Mouse (Mus musculus) liver, postnatal 0 days (tissue): Measurements from ENCODE around the gene Nudt21. TPM values are rescaled to one million over a fixed set of nuclear protein-coding genes. Genes with fewer than 3 reads are reported as not detected.

Experiments
- ATAC-seq: fragments of 200-750 bp; cut with Nextera tagmentation; 2 replicates; pipeline ENCODE4 v1.8.0; 2017; ENCODE audit warnings: mild to moderate bottlenecking, moderate library complexity
- DNase-seq: peaks from one replicate; pipeline ENCODE4 v3.0.0-alpha.2; 2016
- H3K27ac ChIP-seq: fragments of 300-500 bp; sonication (generic); 2 replicates; pipeline ENCODE4 v1.5.1; 2014; ENCODE audit warnings: antibody characterized with exemption, moderate library complexity, mild to moderate bottlenecking, low read depth
- H3K27me3 ChIP-seq: fragments of 300-500 bp; sonication (generic); 2 replicates; pipeline ENCODE4 v1.6.1; 2014; ENCODE audit warnings: low read length, control low read depth, mixed read lengths; ENCODE audit not compliant: insufficient read depth
- H3K36me3 ChIP-seq: fragments of 300-500 bp; sonication (generic); replicated peaks from 2 replicates; pipeline ENCODE4 v1.6.1; 2014; ENCODE audit warnings: mild to moderate bottlenecking, control low read depth, low read length, moderate library complexity, mixed read lengths; ENCODE audit not compliant: insufficient read depth
- H3K4me1 ChIP-seq: fragments of 300-500 bp; sonication (generic); 2 replicates; pipeline ENCODE4 v1.6.1; 2014; ENCODE audit warnings: antibody characterized with exemption, mild to moderate bottlenecking, control low read depth; ENCODE audit not compliant: insufficient read depth
- H3K4me2 ChIP-seq: fragments of 300-500 bp; sonication (generic); 2 replicates; pipeline ENCODE4 v1.6.1; 2014; ENCODE audit warnings: low read depth, mild to moderate bottlenecking, low read length, moderate library complexity, mixed read lengths
- H3K4me3 ChIP-seq: fragments of 300-500 bp; sonication (generic); 2 replicates; pipeline ENCODE4 v1.5.1; 2014; ENCODE audit warnings: low read depth, low read length
- H3K9ac ChIP-seq: fragments of 300-500 bp; sonication (generic); replicated peaks from 2 replicates; pipeline ENCODE4 v1.6.1; 2014; ENCODE audit warnings: mild to moderate bottlenecking, moderate library complexity
- H3K9me3 ChIP-seq: fragments of 300-500 bp; sonication (generic); 2 replicates; pipeline ENCODE4 v1.6.1; 2016; ENCODE audit warnings: mild to moderate bottlenecking, control low read depth, low read length, mixed read lengths
- CTCF ChIP-seq: sonication (generic); IDR thresholded peaks from 2 replicates; pipeline ENCODE4 v1.5.1; 2016; ENCODE audit warnings: antibody characterized with exemption, low read depth
- EP300 ChIP-seq: IDR thresholded peaks from 2 replicates; pipeline ENCODE4 v1.6.1; 2016; ENCODE audit warnings: antibody characterized with exemption, low read depth, mild to moderate bottlenecking
- WGBS: fragments of 180-500 bp; shearing (Covaris S2); extraction: QIAGEN DNeasy Blood & Tissue Kit; methylation state at CpG from one replicate; pipeline ENCODE4 v1.1.7; 2014; ENCODE audit not compliant: insufficient replicate concordance; 5-methylcytosine and 5-hydroxymethylcytosine counted together
- polyA plus RNA-seq: library from polyadenylated mRNA; unstranded; fragments of >200 nt; fragmentation: Nextera tagmentation; extraction: Ambion mirVana; gene quantifications from 2 replicates; pipeline ENCODE4 v1.2.1, GENCODE M21; 2015

The Nudt21 gene
- polyA plus RNA-seq, 1 experiment from 2014 or later, result 52.6 TPM

DNA sequence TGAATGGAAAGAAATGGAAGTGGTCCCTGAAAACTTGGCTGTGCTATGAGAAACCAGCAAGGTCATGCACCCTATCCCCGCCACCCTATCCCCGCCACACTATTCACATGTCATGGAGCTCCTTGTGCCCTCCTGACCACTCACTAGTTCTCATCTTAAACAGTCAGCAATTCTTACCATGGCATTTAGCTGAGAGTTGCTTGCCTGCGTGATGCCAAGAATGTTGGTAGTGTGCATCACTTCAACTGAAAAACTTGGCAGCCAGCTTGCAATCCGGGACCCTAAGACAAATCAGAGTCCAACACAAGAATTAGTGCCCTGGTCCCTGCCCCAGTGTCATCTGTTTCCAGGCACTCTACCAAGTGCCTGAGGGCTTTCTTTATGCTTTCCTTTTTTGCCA lies 56.7 kb downstream of the Nudt21 start:
- H3K4me2 ChIP-seq, result no peak overlapping the region
- no peaks in the 10 kb centered on the region for H3K9me3 ChIP-seq
- no peak for ATAC-seq
- no peak for DNase-seq
- TF ChIP-seq EP300, result no peak
- TF ChIP-seq CTCF, result no peak
- H3K4me1 ChIP-seq, result no peaks in the 10 kb centered on the region
- H3K27ac ChIP-seq, result no peak overlapping the region
- H3K36me3 ChIP-seq, result peaks cover 86% of the 10 kb centered on the region
- H3K27me3 ChIP-seq, result no peaks in the 10 kb centered on the region
- 91% methylated on average over 4 of the region's 4 CpGs for WGBS
- H3K4me3 ChIP-seq, result no peak overlapping the region
- H3K9ac ChIP-seq, result no peak overlapping the region

DNA sequence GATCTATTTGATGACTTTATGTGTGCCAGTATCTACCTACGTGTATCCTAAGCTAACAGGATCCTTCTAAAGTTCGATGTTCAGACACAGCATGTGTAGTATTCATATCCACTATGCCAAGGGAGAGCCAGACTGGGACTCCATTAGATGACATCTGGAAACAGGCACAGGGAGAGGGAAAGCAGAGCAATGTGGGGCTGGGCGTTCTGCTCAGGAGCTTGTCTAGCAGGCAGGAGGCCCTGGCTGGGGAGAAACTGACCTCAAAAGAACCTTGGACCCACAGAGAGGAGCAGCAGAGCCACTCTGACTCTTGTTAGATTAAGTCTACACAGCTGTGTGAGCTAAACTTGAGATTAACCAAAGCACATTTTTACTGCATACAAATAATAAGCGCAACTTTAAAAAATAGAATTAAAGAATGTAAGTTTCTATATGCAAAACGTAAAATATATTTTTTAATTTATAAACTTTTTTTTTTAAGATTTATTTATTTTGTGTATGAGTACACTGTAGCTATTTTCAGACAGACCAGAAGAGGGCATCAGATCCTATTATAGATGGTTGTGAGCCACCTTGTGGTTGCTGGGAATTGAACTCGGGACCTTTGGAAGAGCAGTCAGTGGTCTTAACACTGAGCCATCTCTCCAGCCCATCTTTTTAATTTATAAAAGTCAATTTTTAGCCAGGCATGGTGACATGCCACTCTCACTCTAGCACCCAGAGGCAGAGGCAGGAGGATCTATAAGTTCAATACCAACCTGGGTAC lies 60.2 kb downstream of the Nudt21 start:
- DNase-seq (no peak), ATAC-seq (no peak)
- H3K27me3 ChIP-seq, result no peaks in the 10 kb centered on the region
- H3K36me3 ChIP-seq, result peaks cover 91% of the 10 kb centered on the region
- no peak for TF ChIP-seq EP300
- 0 out of 2 replicates have a peak, but pooled peaks have one; percentile 16 for TF ChIP-seq CTCF
- H3K4me3 ChIP-seq, result no peak overlapping the region
- 0 out of 2 replicates have a peak overlapping the region, but pooled peaks have one; percentile 1 for H3K27ac ChIP-seq
- H3K9ac ChIP-seq, result no peak overlapping the region
- peaks cover 4% of the 10 kb centered on the region for H3K4me1 ChIP-seq
- H3K4me2 ChIP-seq, result no peak overlapping the region
- H3K9me3 ChIP-seq, result no peaks in the 10 kb centered on the region
- 86% methylated on average over 6 of the region's 6 CpGs for WGBS

DNA sequence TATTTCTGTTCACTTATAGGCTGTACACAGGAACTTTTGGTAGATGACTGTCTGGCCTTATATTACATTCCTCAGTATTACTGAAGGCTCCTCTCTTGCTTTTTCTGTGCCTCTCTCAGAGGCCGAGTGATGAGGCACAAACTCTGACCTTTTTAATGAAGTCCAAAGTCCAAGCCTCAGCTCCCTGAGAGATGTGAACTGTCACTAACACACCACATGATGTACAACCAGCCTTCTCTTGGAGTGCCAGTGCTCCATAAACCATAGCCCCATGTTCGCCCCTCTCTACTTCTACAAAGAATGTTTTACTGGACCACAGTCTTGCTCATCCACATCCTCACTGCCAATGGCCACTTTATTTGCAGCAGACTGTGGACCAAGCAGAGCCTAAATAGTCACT lies 61.5 kb downstream of the Nudt21 start:
- H3K27ac ChIP-seq, result peak overlapping the region; percentile 81
- peaks cover 85% of the 10 kb centered on the region for H3K36me3 ChIP-seq

DNA sequence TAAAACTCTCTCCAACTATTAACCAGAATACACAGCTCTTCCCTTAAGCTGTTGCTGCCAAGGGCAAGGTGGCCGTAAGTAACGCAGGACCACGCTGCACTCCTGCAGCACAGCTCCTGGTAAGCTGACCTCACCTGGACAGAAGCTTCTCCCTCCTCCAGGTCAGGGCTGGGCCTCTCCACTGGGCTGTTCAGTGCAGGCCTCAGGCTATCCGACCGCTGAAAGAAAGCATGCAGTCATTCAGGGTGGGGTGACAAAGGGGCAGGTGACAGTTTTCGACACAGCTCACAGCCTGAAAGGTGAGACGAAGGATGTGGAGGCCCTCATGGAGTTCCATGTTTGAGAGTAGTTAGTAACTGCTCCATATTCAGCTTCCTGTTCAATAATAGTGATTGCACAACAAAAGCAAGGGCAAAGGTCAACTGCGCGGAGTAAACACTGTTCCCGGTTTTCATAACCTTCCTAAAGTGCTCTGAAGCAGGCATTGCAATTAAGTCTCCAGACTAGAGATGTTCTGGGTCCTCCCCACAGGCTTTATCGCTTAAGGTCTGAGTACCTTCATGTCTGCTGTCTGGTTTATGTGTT lies 62.1 kb downstream of the Nudt21 start:
- H3K9me3 ChIP-seq, result no peaks in the 10 kb centered on the region
- DNase-seq (peak; percentile 62), ATAC-seq (peak; percentile 92)
- H3K4me2 ChIP-seq, result no peak overlapping the region
- H3K9ac ChIP-seq, result no peak overlapping the region
- no peak overlapping the region for H3K4me3 ChIP-seq
- WGBS, result 74% methylated on average over 11 of the region's 11 CpGs
- no peaks in the 10 kb centered on the region for H3K27me3 ChIP-seq
- TF ChIP-seq EP300 (no peak; the same call in 1 of the 2 replicates), CTCF (no peak)
- peak overlapping the region; percentile 81 for H3K27ac ChIP-seq
- H3K4me1 ChIP-seq, result peaks cover 4% of the 10 kb centered on the region
- peaks cover 78% of the 10 kb centered on the region for H3K36me3 ChIP-seq

More for the DNA sequence above, 61.5 kb downstream of the Nudt21 start:
- Histone ChIP-seq H3K9ac (no peak overlapping the region), H3K4me3 (no peak overlapping the region), H3K4me2 (no peak overlapping the region), H3K27me3 (no peaks in the 10 kb centered on the region), H3K9me3 (no peaks in the 10 kb centered on the region), H3K4me1 (peaks cover 4% of the 10 kb centered on the region)
- WGBS, result 67% methylated on average over 2 of the region's 2 CpGs
- no peak for DNase-seq
- TF ChIP-seq CTCF (no peak), EP300 (no peak)
- peak; percentile 24 for ATAC-seq

DNA sequence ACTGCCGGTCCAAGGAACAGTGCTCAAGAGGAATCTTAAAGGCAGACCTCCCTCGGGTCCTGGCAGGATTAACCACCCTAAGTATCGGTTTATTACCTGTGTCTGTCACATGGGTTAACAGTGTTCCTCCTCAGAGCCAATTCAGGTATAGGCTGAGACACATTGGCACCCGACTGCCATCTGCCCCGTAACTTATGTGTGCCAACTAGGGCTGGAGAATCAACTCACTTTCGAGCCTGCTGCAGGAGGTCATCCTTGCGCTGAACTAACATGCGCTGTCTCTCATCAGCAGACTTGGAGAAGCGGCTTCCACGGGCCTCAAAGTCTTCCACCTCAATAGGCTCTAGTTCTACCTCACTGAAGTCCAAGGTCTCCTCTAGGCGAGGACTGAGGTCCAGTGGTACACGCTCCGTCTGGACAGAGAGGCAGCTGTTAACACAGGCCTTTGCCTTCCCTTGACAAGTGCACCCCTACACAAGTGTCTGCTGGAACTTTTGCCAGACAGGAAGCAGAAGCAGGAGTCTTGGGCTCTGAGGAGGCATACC lies 62.9 kb downstream of the Nudt21 start:
- no peak for ATAC-seq
- Histone ChIP-seq H3K4me3 (no peak overlapping the region), H3K27ac (peak overlapping the region; percentile 81; the same call in 1 of the 2 replicates), H3K27me3 (no peaks in the 10 kb centered on the region), H3K9ac (no peak overlapping the region), H3K9me3 (no peaks in the 10 kb centered on the region), H3K36me3 (peaks cover 71% of the 10 kb centered on the region), H3K4me1 (peaks cover 4% of the 10 kb centered on the region), H3K4me2 (no peak overlapping the region)
- no peak for DNase-seq
- TF ChIP-seq EP300, result no peak
- 85% methylated on average over 13 of the region's 13 CpGs for WGBS

DNA sequence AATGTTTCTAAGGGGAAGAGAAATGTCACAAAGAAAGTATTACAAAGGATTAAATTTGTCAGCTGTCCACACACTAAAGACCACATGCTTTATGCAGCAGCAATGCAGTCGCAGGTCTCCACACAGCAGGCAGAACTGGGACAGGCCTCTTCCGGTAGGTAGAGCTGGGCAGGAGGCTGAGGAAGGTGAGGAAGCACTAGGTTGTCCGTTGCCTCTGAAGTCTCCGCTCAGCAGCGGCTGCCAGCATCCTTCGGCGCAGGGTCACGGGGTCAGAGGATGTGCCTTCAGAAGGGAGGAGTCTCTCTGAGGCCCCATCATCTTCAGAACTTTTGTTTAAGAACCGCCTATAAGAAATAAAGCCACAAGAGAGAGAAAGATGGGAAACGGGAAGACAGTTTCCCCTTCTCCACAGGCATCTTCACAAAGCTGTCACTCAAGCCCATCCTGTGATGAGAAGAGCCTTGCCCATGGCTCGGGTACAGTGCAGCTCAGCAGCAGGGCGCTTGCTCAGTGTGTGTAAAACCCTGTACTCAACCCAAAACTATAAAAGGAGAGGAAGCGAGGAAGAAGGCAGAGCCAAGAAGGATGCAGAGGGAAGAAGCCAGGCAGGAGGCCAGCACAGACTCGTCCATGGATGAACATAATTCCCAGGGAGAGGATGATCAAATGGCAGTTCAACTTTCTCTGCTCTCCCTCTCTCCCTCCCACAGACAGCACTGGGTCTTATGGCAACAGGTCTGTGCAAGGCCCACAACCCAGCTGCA lies 63.7 kb downstream of the Nudt21 start:
- peaks cover 64% of the 10 kb centered on the region for H3K36me3 ChIP-seq
- H3K4me2 ChIP-seq, result no peak overlapping the region
- DNase-seq (no peak), ATAC-seq (no peak)
- H3K9me3 ChIP-seq, result no peaks in the 10 kb centered on the region
- H3K4me3 ChIP-seq, result no peak overlapping the region
- TF ChIP-seq CTCF (no peak), EP300 (no peak)
- WGBS, result 93% methylated on average over 14 of the region's 14 CpGs
- no peak overlapping the region for H3K27ac ChIP-seq
- H3K27me3 ChIP-seq, result no peaks in the 10 kb centered on the region
- no peak overlapping the region for H3K9ac ChIP-seq
- peaks cover 9% of the 10 kb centered on the region for H3K4me1 ChIP-seq
